Mouse (Mus musculus) liver, embryonic 14.5 days (tissue): ENCODE results near the gene Ctns.

Source experiments
- CTCF ChIP-seq: IDR thresholded peaks from 2 replicates; pipeline ENCODE4 v1.5.1; 2016; ENCODE audit warnings: antibody characterized with exemption, low read depth, control low read depth
- EP300 ChIP-seq: IDR thresholded peaks from 2 replicates; pipeline ENCODE4 v1.6.1; 2016; ENCODE audit warnings: antibody characterized with exemption, low read depth

GRCm38 (mm10) chr11:73134222-73134621, 64.6 kb downstream of the Ctns start:
- TF ChIP-seq EP300: no peak
- no peak for TF ChIP-seq CTCF
